Mouse (Mus musculus) embryo, embryonic 11.5 days (tissue): ENCODE measurements around the gene Tmem243.
"Not testable (repeated sequence)": the region's sequence is repeated elsewhere in the genome, so short reads cannot be mapped to it uniquely, and the experiment has no call there.

ENCODE experiments used
- DNase-seq: peaks from one replicate; pipeline ENCODE4 v3.0.0-alpha.2; 2012; ENCODE audit warnings: low read depth, low spot score

Gene Tmem243

DNA sequence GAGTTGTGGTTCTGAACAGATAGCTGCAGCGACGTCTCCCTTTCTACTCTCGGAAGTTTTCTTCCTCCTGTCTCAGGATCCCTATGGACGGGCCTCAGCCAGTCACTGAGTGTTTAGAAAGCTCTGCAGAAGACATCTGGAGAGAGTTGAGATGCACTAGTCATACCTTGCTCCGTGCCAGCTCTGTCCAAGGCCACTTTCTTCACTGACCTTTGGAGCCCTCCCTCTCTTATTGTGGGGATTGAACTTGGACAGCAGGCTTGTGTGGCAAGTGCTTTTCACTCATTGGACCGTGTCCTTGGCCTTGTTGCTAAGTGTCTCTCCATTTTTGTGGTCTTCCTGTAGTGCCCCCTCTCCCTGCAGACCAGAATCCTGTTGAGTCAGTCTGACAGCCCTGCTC, 6.3 kb downstream of the Tmem243 start:
- DNase-seq = no peak

DNA sequence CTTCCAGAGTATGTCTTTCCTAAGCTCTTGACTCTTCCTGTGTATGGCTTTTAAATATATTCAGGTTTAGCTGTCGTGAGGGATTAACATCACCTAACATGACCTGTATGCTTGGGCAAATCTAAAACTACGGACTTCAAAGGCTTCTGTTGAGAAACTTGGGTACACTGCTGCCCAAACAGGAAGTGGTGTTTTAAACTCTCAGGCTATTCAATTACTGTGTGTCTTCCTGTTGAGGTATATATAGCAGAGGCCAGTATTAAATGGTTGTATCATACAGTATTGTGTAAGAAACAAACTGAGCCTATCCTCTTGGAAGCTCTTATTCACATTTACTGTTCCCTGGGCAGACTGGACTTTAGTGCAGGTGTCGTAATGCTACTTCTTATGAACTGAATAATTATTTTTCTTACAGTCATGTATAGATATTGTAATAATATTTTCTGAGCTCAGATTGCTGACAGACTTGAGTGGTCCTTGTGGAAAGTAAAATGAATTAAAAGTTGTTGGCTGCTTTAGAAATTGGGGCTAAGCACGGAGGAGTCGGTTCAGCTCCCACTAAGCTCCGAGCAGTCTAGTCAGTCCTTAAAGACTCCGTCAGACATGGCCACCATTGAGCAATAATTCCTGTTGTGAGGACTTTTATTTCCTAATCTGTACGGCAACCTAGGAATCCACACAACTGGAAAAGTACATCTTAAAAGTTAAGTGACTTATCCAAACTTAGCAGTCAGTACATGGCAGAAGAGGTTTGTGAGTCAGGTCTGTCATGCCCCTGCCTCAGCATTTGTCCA, 7.0 kb downstream of the Tmem243 start:
- no peak for DNase-seq

DNA sequence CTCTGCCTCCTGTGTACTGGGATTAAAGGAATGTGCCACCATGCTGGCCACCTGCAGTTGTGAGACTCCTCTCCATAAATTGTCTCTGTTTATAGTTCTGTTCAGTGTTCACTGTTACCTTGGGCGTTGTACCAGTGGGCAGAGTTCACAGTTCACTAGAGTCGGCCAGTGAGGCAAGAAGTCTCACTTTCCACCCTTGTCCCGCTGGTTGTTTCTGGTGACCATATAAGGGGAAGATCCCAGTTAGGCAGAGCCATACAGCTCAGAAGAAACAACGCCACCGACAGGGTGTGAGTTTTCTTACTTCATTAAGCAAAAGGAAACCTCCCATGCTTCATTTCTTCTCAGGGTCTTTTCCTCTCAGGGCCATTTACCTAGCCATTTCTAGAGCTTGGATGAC, 8.0 kb downstream of the Tmem243 start:
- DNase-seq = no peak

DNA sequence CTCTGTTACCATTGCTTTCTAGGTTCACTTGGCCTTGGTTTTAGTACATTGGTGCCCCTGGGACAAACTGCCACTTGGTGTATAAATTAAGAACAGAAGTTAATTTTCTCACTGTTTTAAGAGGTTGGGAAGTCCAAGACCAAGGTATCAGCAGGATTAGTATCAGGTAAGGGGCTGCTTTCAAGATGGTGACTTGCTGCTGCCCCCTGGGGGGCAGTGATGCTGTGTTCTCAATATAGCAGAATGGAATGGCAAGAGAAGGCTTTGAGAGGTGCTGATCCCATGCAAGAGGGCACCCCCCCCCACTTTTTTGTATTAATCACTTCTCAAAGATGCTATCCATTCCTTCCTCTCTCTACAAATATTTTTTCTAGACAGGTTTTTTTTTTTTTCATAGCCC, 9.1 kb downstream of the Tmem243 start:
- no peak for DNase-seq

DNA sequence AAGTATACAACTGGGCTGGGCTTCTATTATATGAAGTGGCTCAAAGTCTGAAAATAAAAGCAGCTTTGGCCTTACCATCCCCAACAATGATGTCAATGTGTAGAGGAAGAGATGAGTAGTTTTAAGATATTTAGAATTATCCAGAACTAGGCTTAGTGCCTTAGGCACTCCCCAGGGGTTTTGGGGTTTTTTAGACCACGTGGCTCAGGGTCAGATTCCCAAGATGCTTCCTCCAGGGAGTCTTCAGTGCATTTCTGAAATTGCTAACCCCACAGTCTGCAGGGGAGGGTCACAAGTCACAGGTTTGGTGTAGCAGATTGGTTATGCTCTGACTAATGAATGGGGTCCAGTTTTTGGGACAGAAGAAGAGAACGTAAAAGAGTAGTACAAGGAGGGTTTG, 10.8 kb downstream of the Tmem243 start:
- DNase-seq = no peak

DNA sequence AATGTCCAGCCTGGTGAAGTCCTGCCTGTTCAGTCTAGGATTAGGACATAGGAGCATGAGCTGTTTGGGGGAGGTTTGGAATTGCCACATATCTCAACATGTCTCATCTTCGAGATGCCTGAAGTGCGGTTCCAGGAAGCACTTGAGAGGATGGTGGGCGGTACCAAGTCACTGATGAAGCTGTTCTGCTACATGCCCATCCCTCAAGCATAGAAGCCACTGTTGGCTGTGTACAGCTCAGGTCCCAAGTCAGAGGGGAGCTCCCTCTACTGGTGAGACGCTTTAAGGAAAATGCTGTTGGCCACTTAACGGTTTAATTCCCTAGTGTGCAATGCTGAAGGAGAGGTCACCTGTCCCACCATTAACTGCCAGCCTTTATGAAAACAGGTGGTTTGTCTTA, 11.3 kb downstream of the Tmem243 start:
- DNase-seq = peak; percentile 20

DNA sequence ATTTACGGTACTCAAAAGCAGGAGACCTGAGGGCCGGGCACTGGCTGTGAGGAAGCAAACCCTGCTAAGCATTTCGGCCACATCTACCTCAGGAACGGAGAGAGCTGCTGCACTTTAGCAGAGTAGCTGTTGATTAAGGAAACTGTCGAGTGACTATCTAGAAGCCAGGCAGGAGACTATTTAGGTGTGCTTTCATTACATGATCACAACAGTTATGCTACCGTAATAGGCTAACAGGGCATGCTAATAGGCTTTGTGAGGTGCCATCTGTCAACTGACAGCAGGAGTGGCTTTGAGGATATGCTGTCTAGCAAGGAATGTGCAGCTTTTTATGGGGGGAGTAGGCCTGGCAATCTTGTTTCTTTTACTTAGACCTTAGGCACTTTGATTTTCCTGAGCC, 13.7 kb downstream of the Tmem243 start:
- DNase-seq = no peak

DNA sequence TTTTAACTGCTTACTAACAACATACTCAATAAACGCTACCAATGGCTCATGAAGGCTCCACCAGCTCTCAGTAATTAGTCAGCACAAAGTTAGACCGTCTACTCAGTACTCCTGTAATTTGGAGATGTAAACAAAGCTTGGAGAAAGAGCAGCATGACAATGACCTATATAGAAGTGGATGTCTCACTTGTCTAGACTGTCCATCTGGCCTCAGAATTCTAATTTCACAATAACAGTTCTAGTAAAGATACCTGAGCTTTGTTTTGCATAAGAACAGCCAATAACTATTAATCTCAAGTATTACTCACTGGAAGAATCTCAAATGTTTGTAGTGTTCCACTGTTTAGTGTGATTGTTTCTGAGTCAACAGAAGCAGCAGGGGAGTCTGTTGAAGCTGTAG, 23.7 kb downstream of the Tmem243 start:
- DNase-seq = no peak

DNA sequence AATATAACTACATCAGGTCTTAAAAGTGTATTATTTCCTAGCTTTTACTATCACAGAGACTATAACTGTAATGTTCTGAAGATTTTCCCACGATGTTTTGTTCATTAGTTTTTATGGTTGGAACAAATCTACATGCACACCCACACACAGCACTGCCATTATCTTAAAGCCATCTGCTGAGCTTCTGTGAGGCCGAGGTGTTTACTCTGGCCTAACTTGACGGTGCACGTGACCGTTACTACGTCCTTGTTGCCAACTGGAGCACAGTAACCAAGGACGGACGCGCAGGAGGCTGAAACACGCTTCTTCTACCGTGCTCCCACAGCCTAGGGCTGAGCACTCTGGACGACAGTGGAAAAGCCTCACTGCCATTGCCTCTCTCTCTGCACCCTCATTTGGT, 28.1 kb downstream of the Tmem243 start:
- DNase-seq = no peak

DNA sequence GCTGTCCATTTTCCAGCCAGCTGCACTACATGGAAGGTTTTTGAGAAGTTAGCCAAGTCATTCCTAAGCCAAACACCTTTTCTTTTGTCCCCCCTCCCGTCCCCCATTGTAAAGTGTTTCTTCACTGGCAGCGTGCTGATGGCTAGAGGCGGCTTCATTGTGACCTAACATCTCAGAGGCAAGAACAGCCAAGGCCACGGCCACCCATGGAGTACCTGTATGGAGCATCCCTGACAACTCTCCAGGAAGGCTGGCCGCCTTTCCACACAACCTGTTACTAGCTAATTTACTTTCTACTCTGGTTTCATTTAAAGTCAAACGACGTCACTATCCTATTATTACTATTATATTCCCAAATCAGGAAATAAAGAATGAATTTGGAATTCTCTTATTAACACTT, 31.3 kb downstream of the Tmem243 start:
- DNase-seq = no peak

DNA sequence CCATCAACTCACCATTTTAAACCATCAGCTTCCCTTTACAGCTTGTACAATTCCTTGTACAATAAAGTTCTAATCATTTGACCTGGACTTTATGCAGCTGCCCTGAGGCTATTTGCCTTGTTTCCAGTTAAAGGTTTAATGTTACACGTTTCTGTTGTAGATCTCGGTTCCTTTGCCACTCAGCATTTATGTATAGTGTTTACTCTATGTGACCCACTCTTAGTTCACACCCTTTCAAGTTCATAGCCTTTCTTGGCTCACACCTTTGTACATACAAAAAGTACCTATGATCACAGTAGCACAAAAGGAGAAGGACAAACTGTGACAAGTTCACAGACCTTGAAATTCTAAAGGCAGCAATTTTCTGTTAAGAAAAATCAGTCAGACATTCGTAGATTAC, 35.1 kb downstream of the Tmem243 start:
- DNase-seq = no peak

DNA sequence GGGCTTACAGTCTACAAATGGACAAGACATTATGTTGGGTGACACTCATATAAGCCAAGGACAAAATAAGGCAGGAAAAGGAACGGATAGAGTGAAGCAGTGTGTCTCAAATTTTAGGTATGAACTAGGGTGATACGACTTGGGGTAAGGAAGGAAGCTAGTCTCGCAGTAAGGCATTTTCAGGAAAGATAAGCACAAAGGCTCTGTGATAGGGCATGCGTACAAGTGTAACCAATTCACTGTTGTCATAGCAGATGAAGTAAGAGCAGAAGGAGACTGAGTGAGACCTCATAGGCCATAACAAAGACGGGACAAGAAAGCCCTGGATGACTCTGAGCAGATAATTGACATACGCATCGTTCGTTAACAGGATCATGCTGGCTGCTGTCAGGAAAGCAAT, 40.3 kb downstream of the Tmem243 start:
- no peak for DNase-seq

DNA sequence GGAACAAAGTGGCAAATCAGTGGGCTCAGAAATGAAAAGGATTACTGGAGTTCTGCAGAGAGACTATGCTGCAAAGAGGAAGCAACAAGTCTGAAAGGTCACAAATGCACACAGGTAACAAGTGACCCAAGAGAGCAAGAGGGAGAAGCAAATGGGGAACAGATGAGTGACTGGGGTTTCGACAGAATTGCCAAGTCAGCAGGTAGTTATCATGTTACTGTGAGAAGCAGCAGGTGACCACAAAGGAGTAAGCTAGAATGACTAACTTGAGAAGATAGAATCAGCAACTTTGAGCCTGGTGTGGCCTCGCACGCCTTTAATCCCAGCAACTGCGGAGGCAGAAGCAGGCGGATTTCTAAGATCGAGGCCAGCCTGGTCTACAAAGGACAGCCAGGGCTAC, 41.9 kb downstream of the Tmem243 start:
- no peak for DNase-seq

DNA sequence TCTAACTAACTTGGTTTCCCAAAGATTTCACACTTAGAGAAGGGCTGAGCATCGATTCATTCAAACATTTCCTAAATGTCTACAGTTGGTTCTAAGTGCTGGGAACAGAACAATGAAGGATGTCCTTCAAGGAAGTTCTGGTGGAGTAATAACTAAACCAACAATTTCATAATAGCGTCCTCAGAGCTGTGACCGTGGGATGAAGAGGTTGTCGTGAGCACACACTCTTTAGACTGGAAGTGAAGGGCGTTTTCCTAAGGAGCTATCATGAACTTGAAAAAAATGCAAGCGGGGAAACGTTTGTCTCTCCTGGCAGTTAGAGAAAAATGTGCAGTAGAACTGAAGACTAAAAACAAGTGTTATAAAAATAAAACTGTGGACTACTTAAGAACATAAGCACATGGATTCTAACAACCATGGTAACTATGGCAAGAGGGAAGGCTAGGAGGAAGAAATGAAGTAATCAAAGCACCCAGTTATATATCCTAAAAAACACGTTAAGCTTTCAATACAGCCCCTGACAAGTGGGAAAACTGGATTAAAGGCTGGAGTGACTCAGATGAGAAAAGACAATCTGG, 48.9 kb downstream of the Tmem243 start:
- no peak for DNase-seq

DNA sequence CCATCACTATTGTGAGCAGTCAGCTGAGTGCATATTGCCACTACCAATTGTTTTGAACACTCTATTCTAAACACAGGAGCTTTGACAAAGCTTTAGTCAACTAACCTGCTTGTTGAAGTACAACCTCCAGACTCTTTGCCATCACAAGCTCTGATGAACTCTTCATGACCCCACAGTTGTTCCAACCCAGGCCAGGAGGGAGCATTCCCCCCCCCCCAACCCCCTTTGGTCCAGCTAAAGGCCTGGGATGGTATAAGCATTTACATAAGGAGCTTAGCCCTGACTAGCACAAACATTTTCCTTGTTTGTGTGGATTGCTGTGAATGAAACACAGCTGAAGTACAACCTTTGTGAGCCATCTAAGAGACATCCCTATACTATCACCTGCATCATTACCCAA, 56.3 kb downstream of the Tmem243 start:
- no peak for DNase-seq

DNA sequence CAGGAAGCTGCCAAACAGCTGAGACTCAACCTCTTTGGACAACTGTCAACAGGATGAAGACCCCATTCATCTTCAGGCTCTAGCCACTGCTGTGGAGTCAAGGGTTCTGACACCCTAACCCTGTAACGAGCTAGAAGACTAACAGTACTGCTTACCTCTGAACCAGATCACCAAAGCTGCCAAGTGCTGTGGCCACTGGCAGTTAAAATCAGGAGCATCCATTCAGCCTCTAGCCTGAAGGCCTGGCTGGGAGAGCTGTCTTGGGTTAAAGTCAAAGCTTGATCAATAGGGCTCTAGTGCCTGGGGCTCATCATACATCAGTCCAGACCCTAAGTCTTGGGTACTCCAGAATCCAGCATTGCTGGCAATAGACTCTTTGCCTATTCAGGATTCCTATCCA, 56.9 kb downstream of the Tmem243 start:
- no peak for DNase-seq

DNA sequence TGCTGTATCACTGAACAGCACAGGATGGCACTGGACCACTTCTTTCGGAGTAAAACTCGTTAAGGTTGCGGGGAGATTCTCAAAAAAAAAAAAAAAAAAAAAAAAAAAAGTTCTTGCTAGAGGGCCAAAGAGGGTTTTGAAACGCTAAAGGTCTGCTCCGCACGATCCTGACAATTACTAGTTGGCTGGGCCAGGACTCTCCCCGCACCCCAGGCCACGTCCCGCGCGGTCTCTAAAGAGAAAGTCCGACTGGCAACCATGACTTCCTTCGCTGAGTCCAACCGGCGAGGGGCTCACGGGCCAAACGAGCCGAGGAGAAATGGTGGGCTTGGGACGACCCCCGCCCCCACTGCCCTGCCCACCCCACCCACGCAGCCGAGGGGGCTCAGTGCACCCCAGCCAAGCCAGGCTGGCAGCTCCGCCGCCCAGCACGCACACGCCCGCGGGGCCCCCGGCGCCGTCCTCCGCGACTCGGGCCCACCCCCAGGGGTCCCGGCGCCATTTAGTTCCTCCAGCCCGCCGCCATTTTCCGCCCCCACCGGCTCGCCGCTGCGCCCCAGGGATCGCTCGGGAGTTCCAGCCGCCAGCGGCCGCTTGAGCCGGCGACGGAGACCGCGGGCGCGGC, 60.5 kb downstream of the Tmem243 start:
- DNase-seq = peak; percentile 5

DNA sequence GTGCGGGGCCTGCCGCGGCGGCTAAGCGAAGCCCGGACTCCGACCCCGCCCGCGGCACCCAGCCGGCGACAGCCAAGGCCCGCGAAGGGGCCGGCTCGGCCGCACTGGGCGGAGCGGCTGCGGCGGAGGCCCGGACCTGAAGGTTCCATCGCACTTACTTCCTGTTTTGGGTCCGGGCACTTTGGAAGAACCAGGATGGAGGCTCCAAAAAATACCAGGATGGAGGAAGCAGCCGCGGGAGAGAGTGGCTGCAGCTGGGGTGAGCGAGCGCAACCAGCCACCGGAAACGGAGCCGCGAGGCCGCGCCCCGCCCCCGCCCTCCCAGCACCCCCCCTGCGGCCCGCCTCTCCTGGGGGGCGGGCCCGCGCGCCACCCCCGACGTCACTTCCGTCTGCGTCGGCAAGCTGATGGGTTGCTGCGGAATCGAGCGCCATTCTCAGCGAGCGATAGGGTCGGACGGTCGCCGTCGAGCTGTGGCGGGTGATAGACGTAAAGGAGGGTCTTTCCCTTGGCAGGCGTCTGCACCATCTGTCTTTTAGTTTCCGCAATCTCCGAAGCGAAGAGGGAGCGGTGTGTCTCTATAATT, 61.1 kb downstream of the Tmem243 start, which contains the start of gene Dmtf1:
Gene Dmtf1, minus strand, starts transcription at position 321 of the 586 bp plus-strand sequence.
- DNase-seq = peak; percentile 91

DNA sequence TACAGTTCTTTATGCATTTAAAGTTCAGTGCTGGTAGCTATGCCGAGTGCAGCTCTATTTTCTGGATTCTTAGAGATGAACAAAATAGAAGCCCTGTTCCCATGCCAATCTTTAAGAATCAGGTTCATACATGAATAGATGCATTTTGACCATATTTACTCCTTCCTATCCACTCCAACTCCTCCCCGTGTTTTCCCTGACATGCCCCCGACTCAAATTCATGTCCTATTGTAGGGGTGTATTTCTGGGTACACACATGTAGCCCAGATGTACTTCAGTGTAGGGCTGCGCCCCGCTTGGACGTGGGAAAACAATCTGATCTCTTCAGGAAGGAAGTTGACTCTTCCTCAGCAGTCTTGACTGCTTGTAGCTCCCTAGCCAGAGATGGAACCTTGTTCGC, 61.6 kb downstream of the Tmem243 start:
- peak; percentile 17 for DNase-seq

DNA sequence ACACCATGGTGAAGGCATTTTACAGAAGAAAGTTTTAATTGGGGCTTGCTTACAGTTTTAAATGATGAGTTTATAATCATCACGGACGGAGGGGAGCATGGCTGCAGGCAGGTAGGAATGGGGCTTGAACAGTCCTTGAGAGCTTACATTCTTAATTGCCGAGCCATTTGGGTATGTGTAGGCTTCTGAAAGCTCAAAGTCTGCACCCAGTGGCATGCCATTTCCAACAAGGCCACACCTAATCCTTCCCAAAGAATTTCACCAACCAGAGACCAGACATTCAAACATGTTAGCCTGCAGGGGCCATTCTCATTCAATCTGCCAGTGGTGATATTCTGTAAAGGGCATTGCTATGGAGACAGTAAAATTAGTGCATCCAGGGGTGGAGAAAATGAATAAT, 62.9 kb downstream of the Tmem243 start:
- DNase-seq = no peak

DNA sequence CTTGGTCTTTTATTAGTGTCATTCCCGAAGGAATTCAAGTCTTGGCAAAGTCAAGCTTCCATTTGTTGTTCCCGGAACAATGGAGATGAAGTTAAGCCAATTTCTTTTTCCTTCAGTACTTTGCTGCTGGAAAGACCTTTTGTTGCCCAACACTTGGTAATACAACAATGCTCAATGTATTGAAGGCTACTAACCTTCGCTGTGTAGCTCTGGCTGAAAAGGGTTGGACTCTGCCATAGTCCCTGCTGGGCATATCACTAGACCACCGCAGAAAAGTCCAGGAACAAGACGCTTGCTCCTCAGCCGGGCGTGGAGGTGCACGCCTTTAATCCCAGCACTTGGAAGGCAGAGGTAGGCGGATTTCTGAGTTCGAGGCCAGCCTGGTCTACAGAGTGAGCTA, 64.7 kb downstream of the Tmem243 start:
- not testable (repeated sequence) for DNase-seq

DNA sequence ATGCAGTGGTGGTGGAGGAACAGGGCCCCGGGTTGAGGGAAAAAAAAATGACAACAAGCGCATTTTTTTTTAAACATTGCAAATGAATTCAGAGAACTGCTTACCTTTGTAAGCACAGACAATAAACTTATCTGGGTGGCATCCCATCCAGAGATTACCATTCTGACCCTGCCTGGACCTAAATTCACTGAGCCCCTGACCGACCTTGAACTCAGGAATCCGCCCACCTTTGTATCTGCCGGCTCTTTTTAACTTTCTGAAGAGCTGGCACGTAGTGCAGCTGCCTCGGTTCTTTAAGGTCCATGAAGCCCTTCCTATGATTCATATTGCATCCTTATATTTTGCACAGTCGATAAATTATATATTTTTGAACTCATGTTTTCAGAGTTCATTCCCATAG, 65.9 kb downstream of the Tmem243 start:
- no peak for DNase-seq
